Mouse (Mus musculus) brown adipose tissue, adult 24 weeks (tissue): ENCODE results near the gene Josd2. TPM values are rescaled to one million over a fixed set of nuclear protein-coding genes. Genes with fewer than 3 reads are reported as not detected.

ENCODE experiments used
- H3K27ac ChIP-seq: fragments of 200-500 bp; replicated peaks from 2 replicates; pipeline ENCODE4 v1.5.1; 2012; ENCODE audit warnings: low read depth, mild to moderate bottlenecking, low read length
- H3K4me1 ChIP-seq: fragments of 200-500 bp; 2 replicates; pipeline ENCODE4 v1.6.1; 2012; ENCODE audit warnings: low read length, mixed read lengths; ENCODE audit not compliant: control insufficient read depth, insufficient read depth, insufficient read length
- H3K4me3 ChIP-seq: fragments of 200-500 bp; 2 replicates; pipeline ENCODE4 v1.5.1; 2012; ENCODE audit warnings: low read depth, mild to moderate bottlenecking, low read length, moderate library complexity; ENCODE audit not compliant: insufficient read depth
- polyA plus RNA-seq: library from polyadenylated mRNA; stranded (reverse); fragments of >200 nt; gene quantifications from 2 replicates; pipeline ENCODE4 v1.2.4, GENCODE M21; 2012; ENCODE audit not compliant: missing spikeins, insufficient read depth, insufficient read length

The Josd2 gene
- polyA plus RNA-seq, 1 experiment = 29.4 TPM

DNA sequence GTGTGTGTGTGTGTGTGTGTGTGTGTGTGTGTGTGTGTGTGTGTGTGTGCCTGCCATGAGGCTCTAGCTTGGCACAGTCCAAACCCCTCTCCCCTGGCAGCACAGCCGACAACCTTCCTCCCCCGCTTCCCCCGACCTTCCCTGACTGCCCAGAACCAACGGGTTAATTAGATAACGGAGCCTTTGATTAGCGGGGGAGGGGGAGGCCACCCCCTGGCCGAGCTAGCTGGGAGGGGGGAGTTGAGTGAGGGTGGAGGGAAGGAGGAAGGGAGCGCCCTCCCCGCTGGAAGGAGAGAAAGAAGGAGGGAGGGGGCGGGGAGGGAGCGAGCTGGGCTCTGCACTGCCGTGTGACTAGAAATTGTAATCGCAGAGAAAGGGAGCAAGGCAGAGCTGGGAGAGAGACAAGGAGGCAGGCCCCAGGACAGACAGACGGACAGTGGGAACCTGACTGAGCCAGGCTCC lies 26.1 kb upstream of the Josd2 start:
- Histone ChIP-seq H3K27ac (no peak overlapping the region), H3K4me3 (no peak overlapping the region), H3K4me1 (no peaks in the 10 kb centered on the region)

DNA sequence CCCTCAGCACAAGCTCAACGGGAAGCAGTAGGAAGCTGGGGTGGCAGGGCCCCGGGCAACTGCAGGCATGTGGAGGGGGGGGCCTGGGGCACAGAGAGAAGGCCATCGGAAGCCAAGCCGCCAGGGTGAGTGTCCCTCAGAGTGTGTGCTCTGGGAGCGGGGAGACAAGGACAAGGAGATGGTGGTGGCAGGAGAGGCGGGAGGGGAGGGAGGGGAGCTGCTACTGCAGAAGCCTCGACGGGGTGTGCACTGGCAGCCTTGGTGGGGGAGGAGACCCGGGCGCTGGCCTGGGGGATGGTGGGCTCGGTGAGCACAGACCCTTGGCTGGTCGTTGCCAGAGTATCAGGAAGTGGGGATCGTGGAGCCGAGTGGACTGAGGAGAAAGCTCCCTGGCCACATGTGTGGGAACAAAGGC lies 25.4 kb upstream of the Josd2 start:
- H3K27ac ChIP-seq = no peak overlapping the region
- no peak overlapping the region for H3K4me3 ChIP-seq
- H3K4me1 ChIP-seq = no peaks in the 10 kb centered on the region

DNA sequence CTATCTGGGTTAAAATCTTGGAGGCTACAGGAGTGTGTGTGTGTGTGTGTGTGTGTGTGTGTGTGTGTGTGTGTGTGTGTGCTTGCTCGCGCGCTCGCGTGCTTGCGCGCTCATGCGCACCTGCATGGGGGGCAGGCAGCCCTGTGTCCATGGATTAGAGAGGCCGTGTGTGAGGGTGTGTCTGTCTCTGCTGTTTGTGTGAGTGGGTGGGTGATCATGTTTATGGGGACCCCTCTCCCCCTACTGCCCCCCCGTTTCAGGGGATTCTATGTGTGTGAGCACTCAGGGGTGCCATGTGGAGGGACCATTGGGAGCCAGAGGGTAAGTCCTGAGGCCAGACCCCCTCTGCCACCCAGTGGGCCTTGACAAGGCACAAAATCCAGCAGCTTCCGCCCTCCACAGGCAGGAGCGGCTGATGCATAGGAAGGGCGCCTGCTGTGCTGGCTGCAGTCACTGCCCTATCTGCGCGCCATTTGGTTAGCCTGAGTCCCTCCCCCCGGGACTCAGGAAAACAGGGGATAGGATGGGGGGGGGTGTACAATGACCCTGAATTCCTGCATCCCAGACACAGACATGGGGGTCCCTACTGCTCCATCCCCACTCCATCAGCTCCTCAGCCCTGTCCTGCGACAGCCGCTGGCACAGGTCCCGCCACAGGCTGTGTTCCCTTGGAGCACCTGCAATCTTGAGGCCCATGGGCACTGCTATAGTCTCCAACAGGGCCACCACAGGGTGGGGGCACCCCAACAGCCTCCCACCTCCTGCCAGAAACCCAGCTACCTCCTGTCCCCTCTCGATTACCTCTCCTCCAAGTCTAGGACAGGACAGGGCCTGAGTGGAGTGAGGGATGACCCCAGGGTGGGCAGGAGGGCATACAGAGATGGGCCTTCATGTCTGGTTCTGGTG lies 24.3 kb upstream of the Josd2 start:
- no peak overlapping the region for H3K27ac ChIP-seq
- no peaks in the 10 kb centered on the region for H3K4me1 ChIP-seq
- H3K4me3 ChIP-seq = no peak overlapping the region

GRCm38 (mm10) chr7:44444886-44445527 lies 22.8 kb upstream of the Josd2 start:
- H3K4me3 ChIP-seq = no peak overlapping the region
- H3K4me1 ChIP-seq = no peaks in the 10 kb centered on the region
- no peak overlapping the region for H3K27ac ChIP-seq

- H3K27ac ChIP-seq = no peak overlapping the region
- H3K4me1 ChIP-seq = no peaks in the 10 kb centered on the region
- no peak overlapping the region for H3K4me3 ChIP-seq
Measured at GRCm38 (mm10) chr7:44445528-44445923, 22.3 kb upstream of the Josd2 start.

DNA sequence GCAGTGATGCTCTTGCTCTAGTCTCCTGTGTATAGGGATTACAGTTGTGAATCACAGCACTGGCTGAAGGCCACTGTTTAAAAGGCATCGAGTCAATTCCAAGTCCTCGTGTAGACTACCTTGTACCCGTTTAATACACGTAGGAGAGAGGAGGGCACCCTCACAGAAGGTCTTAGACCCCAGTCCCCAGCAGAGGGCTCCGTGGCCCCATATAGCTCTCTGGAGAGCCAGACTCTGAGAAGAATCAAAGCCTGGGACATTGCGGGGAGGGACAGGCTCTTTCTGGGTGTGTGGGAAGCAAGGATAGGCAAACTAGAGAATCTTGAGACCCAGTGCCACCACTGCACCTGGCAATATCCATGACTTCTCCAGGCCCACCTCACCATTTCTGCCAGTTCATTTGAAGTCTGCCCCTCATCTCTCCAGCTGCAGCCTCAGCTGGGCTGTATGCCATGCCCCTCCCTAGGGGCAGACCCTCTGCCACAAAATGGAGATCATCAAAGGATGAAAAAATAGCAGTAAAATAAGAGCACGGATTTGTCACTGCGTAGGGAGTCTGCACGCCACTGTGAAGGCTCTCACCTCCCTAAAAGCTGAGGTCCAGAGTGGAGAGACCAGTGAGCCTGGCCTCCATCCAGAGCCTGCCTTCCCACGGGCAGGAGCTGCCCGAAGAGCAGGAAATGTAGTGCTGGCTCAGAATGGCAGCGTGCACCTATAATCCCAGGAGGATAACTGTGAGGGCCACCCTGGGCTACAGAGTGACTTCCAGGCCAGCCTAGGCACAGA lies 21.5 kb upstream of the Josd2 start:
- H3K4me3 ChIP-seq = no peak overlapping the region
- no peaks in the 10 kb centered on the region for H3K4me1 ChIP-seq
- H3K27ac ChIP-seq = no peak overlapping the region

DNA sequence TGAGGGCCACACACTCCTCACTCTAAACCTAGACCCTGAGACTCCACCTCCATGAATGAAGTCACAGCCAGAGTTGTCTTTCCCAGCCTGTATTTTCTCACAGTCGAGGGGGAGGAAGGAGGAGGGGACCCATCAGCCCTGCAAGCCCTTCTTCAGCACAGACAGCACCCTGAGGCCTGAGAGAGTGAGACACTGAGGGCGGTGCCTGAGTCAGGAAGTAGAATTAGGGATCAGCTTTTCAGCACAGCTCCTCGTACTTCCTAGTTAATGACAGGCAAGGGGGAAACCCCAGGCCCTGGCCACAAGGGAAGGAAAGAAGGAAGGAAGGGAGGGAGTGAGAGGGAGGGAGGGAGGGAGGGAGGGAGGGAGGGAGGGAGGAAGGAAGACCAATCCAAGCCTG lies 14.5 kb upstream of the Josd2 start:
- H3K27ac ChIP-seq = no peak overlapping the region
- no peaks in the 10 kb centered on the region for H3K4me1 ChIP-seq
- no peak overlapping the region for H3K4me3 ChIP-seq

GRCm38 (mm10) chr7:44456302-44456701 lies 11.5 kb upstream of the Josd2 start:
- Histone ChIP-seq H3K4me3 (no peak overlapping the region), H3K4me1 (no peaks in the 10 kb centered on the region), H3K27ac (no peak overlapping the region)

- no peaks in the 10 kb centered on the region for H3K4me1 ChIP-seq
- no peak overlapping the region for H3K4me3 ChIP-seq
- no peak overlapping the region for H3K27ac ChIP-seq
Measured at GRCm38 (mm10) chr7:44460067-44460466, 7.7 kb upstream of the Josd2 start.

DNA sequence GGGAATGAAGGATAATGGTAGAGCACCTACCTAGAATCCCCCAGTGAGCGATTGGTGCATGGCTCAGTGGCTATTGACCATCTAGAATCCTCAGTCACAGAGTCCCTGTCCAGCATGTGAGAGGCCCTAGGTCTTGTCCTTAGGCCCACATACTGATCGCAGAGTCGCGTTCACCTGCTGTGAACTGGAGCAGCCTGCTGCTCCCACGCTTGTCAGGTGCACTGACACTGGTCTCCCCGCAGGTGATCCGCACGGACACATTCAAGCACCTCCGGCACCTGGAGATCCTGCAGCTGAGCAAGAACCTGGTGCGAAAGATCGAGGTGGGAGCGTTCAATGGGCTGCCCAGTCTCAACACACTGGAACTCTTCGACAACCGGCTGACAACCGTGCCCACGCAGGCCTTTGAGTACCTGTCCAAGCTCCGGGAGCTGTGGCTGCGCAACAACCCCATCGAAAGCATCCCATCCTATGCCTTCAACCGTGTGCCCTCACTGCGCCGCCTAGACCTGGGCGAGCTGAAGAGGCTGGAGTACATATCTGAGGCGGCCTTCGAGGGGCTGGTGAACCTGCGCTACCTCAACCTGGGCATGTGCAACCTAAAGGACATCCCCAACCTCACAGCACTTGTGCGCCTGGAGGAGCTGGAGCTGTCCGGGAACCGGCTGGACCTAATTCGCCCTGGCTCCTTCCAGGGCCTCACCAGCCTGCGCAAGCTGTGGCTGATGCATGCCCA lies 6.8 kb upstream of the Josd2 start:
- Histone ChIP-seq H3K27ac (no peak overlapping the region), H3K4me1 (no peaks in the 10 kb centered on the region), H3K4me3 (no peak overlapping the region)

- Histone ChIP-seq H3K27ac (no peak overlapping the region), H3K4me3 (no peak overlapping the region), H3K4me1 (no peaks in the 10 kb centered on the region)
Measured at GRCm38 (mm10) chr7:44461503-44462217, 6.1 kb upstream of the Josd2 start.

- no peak overlapping the region for H3K4me3 ChIP-seq
Measured at GRCm38 (mm10) chr7:44462218-44463055, 5.3 kb upstream of the Josd2 start.

GRCm38 (mm10) chr7:44463056-44463425 lies 4.7 kb upstream of the Josd2 start:
- no peak overlapping the region for H3K4me3 ChIP-seq
- no peaks in the 10 kb centered on the region for H3K4me1 ChIP-seq

More at GRCm38 (mm10) chr7:44462218-44463055, 5.3 kb upstream of the Josd2 start:
- no peak overlapping the region for H3K27ac ChIP-seq
- H3K4me1 ChIP-seq = no peaks in the 10 kb centered on the region

More at GRCm38 (mm10) chr7:44463056-44463425, 4.7 kb upstream of the Josd2 start:
- no peak overlapping the region for H3K27ac ChIP-seq
